Mouse (Mus musculus): ENCODE measurements around the gene Hyal5. TPM values are rescaled to one million over a fixed set of nuclear protein-coding genes. Genes with fewer than 3 reads are reported as not detected.

The Hyal5 gene
- not detected in 2 replicates for polyA plus RNA-seq (2015; fragmentation: Nextera tagmentation; extraction: Ambion mirVana)

DNA sequence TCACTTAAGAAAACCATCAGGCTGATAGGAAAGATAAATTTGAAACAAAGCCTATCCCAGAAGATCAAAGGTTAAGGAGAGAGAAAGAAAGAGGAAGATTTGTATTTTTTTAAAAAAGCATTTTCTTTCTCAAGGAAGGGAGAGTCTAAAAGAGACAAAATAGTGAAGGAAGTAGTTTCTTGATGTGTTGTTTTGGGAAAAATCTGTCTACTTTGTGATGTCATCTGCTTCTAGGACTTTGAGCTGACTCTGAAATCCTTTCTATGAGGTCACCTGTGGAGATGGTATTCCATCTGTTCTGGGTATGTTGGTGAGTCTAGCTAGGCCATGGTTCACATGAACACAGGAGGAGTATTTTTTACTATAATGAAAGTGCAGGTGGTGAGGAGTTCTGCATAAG, at the start of gene Hyal5:
Hyal5 (plus strand) TSS at position 301 of the 400 bp plus-strand sequence.
- Histone ChIP-seq H3K9me3 (replicated peaks) (no peaks in the 10 kb centered on the region), H3K4me2 (no peak within 1 kb of the TSS), H3K4me1 (replicated peaks) (no peaks in the 10 kb centered on the region), H3K9ac (no peak within 1 kb of the TSS), H3K27me3 (no peaks in the 10 kb centered on the region), H3K27ac (no peak within 1 kb of the TSS), H3K36me3 (no peaks in the 10 kb centered on the region), H3K4me3 (replicated peaks) (no peak within 1 kb of the TSS)
- ATAC-seq (ENCODE audit: low read depth) (no peak), DNase-seq (no peak)

- Histone ChIP-seq H3K4me2 (no peak overlapping the region), H3K27me3 (no peaks in the 10 kb centered on the region), H3K4me3 (replicated peaks) (no peak overlapping the region), H3K36me3 (no peaks in the 10 kb centered on the region), H3K9me3 (replicated peaks) (no peaks in the 10 kb centered on the region), H3K4me1 (replicated peaks) (no peaks in the 10 kb centered on the region), H3K27ac (no peak overlapping the region), H3K9ac (no peak overlapping the region)
- DNase-seq: no peak
- WGBS (ENCODE audit: insufficient replicate concordance): 30% methylated on average over 2 of the region's 2 CpGs
- no peak for ATAC-seq (ENCODE audit: low read depth)
Observed at GRCm38 (mm10) chr6:24822070-24822469, 35.7 kb upstream of the Hyal5 start.

GRCm38 (mm10) chr6:24860320-24860719, 2.5 kb downstream of the Hyal5 start:
- H3K9me3 ChIP-seq (replicated peaks): no peaks in the 10 kb centered on the region
- no peak overlapping the region for H3K9ac ChIP-seq
- ATAC-seq (ENCODE audit: low read depth): no peak
- no peaks in the 10 kb centered on the region for H3K36me3 ChIP-seq
- H3K27me3 ChIP-seq: no peaks in the 10 kb centered on the region
- H3K27ac ChIP-seq: no peak overlapping the region
- H3K4me2 ChIP-seq: no peak overlapping the region
- 40% methylated on average over 2 of the region's 2 CpGs for WGBS (ENCODE audit: insufficient replicate concordance)
- H3K4me1 ChIP-seq (replicated peaks): no peaks in the 10 kb centered on the region
- no peak for DNase-seq
- H3K4me3 ChIP-seq (replicated peaks): no peak overlapping the region

DNA sequence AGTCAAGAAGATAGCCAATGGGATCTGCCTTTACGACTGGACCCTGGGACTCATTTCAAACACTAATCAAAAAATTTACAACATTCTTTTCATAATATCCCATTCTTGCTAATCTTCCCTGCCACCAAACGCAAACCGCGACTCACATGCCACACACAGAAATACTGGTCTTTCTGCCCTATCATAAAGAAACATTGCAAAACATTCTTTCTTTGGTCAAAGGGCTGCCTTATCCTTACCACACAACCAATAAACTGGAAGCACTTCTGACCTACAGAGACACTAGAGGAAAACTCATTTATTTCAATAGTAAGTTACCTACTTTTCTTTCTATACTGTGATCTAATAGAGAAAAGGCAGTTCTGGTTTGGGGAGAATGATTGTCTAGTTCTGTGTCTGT, 5.9 kb downstream of the Hyal5 start:
- 82% methylated on average over 4 of the region's 4 CpGs for WGBS (ENCODE audit: insufficient replicate concordance)
- no peaks in the 10 kb centered on the region for H3K27me3 ChIP-seq
- DNase-seq (no peak), ATAC-seq (ENCODE audit: low read depth) (no peak)
- no peak overlapping the region for H3K4me3 ChIP-seq (replicated peaks)
- H3K9me3 ChIP-seq (replicated peaks): no peaks in the 10 kb centered on the region
- H3K9ac ChIP-seq: no peak overlapping the region
- no peak overlapping the region for H3K27ac ChIP-seq
- H3K4me1 ChIP-seq (replicated peaks): no peaks in the 10 kb centered on the region
- no peaks in the 10 kb centered on the region for H3K36me3 ChIP-seq
- no peak overlapping the region for H3K4me2 ChIP-seq

DNA sequence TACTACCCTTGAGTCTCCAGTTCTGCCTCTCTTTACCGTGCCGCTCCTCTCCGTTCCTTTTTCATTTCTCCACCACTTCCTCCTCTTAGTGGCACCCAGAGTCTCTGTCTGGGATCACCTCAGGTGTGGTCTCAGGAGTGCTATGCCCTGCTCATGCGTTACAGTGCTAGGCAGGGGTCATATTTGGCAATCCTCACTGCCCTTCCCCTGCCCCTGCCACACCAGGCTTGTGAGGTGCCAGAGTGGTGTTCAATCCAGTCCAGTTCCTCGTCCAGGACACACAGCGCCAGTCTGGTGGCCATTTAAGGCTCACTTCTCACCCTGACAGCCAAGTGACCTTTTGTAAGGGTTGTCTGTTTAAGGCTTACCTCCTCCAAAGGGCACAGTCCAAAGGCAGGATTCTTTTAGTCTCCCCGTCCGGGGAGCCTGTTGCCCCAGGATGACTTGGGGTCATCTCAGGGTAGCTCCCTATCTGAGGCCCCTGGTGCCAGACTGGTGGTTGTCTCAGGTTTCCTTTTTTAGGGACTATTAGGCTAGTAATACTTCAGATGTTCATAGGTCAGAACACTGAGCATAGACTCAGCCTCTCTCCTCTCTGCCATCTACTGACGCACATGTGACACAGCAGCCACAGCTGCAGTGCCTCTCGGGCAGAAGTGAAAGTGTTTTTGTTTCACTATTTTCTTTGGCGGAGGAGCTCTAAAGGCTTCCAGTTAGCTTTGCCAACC, 36.5 kb downstream of the Hyal5 start:
- Histone ChIP-seq H3K9me3 (replicated peaks) (no peaks in the 10 kb centered on the region), H3K9ac (no peak overlapping the region), H3K4me2 (peak overlapping the region; percentile 35), H3K4me1 (replicated peaks) (no peaks in the 10 kb centered on the region), H3K4me3 (replicated peaks) (peak overlapping the region; percentile 18; the same call in 1 of the 2 replicates), H3K27me3 (no peaks in the 10 kb centered on the region), H3K36me3 (no peaks in the 10 kb centered on the region), H3K27ac (no peak overlapping the region)
- WGBS (ENCODE audit: insufficient replicate concordance): 53% methylated on average over 11 of the region's 11 CpGs
- ATAC-seq (ENCODE audit: low read depth) (0 out of 2 replicates have a peak, but pooled peaks have one; percentile 48), DNase-seq (no peak)

GRCm38 (mm10) chr6:24894874-24895183, 37.0 kb downstream of the Hyal5 start:
- DNase-seq: no peak
- no peaks in the 10 kb centered on the region for H3K4me1 ChIP-seq (replicated peaks)
- 38% methylated on average over 2 of the region's 2 CpGs for WGBS (ENCODE audit: insufficient replicate concordance)
- no peak overlapping the region for H3K9ac ChIP-seq
- no peak for ATAC-seq (ENCODE audit: low read depth)
- no peaks in the 10 kb centered on the region for H3K27me3 ChIP-seq
- no peaks in the 10 kb centered on the region for H3K9me3 ChIP-seq (replicated peaks)
- H3K4me2 ChIP-seq: peak overlapping the region; percentile 35
- no peak overlapping the region for H3K27ac ChIP-seq
- H3K4me3 ChIP-seq (replicated peaks): peak overlapping the region; percentile 18; the same call in 1 of the 2 replicates
- H3K36me3 ChIP-seq: no peaks in the 10 kb centered on the region

DNA sequence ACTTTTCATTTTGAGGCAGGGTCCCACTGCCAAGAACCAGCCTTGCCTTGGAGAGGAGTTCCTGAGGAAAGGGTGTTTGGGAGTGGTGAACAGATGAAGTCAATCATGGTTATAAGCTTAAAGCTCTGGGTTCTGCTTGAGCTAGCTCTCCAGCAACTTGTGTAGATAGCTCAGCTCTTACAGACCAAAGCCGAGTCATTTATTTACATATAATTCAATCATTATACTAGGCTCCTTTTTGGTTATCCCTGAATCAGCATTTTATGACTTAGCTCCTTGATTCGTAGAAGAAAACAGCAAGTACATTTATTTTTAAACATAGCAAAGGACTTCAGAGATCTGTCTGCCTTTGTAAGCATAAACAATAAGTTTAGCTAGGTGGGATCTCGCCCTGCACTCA, 47.3 kb downstream of the Hyal5 start:
- H3K27ac ChIP-seq: no peak overlapping the region
- H3K9me3 ChIP-seq (replicated peaks): no peaks in the 10 kb centered on the region
- 49% methylated on average over 3 of the region's 3 CpGs for WGBS (ENCODE audit: insufficient replicate concordance)
- ATAC-seq (ENCODE audit: low read depth): no peak
- no peak overlapping the region for H3K4me3 ChIP-seq (replicated peaks)
- H3K36me3 ChIP-seq: no peaks in the 10 kb centered on the region
- H3K27me3 ChIP-seq: no peaks in the 10 kb centered on the region
- no peaks in the 10 kb centered on the region for H3K4me1 ChIP-seq (replicated peaks)
- no peak for DNase-seq
- H3K4me2 ChIP-seq: no peak overlapping the region
- no peak overlapping the region for H3K9ac ChIP-seq

GRCm38 (mm10) chr6:24907824-24908223, 50.0 kb downstream of the Hyal5 start:
- Histone ChIP-seq H3K4me2 (no peak overlapping the region), H3K4me3 (replicated peaks) (no peak overlapping the region), H3K4me1 (replicated peaks) (no peaks in the 10 kb centered on the region), H3K9ac (no peak overlapping the region), H3K27me3 (no peaks in the 10 kb centered on the region), H3K27ac (no peak overlapping the region), H3K9me3 (replicated peaks) (no peaks in the 10 kb centered on the region), H3K36me3 (no peaks in the 10 kb centered on the region)
- ATAC-seq (ENCODE audit: low read depth): no peak
- 54% methylated on average over 2 of the region's 2 CpGs for WGBS (ENCODE audit: insufficient replicate concordance)
- DNase-seq: no peak

DNA sequence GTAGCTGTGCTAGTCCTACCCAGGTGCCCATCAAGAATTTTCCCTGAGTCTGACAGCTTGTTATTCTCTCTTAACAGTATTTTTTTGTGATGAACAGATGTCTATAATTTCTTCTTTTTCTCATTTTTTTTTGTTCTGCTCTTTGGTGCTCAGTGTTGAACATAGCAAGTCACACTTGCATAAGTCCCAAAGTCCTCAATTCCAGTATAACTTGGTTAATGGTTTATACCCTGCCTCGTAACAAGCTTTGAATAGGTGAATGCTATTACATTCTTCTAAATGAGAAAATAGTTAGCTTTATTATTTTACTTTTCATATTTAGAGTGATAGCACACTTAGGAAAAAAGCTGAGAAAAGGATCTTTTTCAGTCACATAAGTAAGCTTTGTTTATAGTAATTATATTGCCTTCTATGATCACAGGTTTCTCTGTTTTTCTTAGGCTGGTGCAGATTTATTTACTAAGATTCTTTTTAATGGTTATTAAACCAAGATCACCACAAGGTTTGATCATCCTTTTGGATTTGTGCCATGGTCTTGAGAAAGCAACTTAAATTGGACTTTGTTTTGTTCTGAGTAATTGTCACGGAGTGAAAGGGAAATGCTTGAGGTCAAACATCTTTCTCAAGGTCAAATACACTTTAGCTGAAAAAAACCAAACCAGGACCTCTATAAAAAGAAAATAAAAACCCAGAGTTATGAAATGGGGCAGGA, 52.4 kb downstream of the Hyal5 start:
- DNase-seq (no peak), ATAC-seq (ENCODE audit: low read depth) (no peak)
- H3K27ac ChIP-seq: no peak overlapping the region
- H3K36me3 ChIP-seq: no peaks in the 10 kb centered on the region
- H3K4me1 ChIP-seq (replicated peaks): no peaks in the 10 kb centered on the region
- no peak overlapping the region for H3K4me3 ChIP-seq (replicated peaks)
- no peak overlapping the region for H3K4me2 ChIP-seq
- H3K9ac ChIP-seq: no peak overlapping the region
- WGBS (ENCODE audit: insufficient replicate concordance): 46% methylated on average over 2 of the region's 2 CpGs
- H3K9me3 ChIP-seq (replicated peaks): no peaks in the 10 kb centered on the region
- no peaks in the 10 kb centered on the region for H3K27me3 ChIP-seq

GRCm38 (mm10) chr6:24910728-24911105, 52.9 kb downstream of the Hyal5 start:
- H3K27me3 ChIP-seq: no peaks in the 10 kb centered on the region
- DNase-seq (no peak), ATAC-seq (ENCODE audit: low read depth) (no peak)
- H3K4me2 ChIP-seq: no peak overlapping the region
- no peak overlapping the region for H3K4me3 ChIP-seq (replicated peaks)
- H3K4me1 ChIP-seq (replicated peaks): no peaks in the 10 kb centered on the region
- H3K9ac ChIP-seq: no peak overlapping the region
- no peak overlapping the region for H3K27ac ChIP-seq
- H3K9me3 ChIP-seq (replicated peaks): no peaks in the 10 kb centered on the region
- H3K36me3 ChIP-seq: no peaks in the 10 kb centered on the region

GRCm38 (mm10) chr6:24913591-24913990, 55.8 kb downstream of the Hyal5 start:
- Histone ChIP-seq H3K4me3 (replicated peaks) (no peak overlapping the region), H3K9ac (no peak overlapping the region), H3K27me3 (no peaks in the 10 kb centered on the region), H3K9me3 (replicated peaks) (no peaks in the 10 kb centered on the region), H3K36me3 (no peaks in the 10 kb centered on the region), H3K27ac (no peak overlapping the region), H3K4me1 (replicated peaks) (no peaks in the 10 kb centered on the region), H3K4me2 (no peak overlapping the region)
- ATAC-seq (ENCODE audit: low read depth): no peak
- DNase-seq: no peak
- 66% methylated on average over 2 of the region's 2 CpGs for WGBS (ENCODE audit: insufficient replicate concordance)
